Mouse (Mus musculus): ENCODE results near the gene Ofcc1. TPM values are rescaled to one million over a fixed set of nuclear protein-coding genes. Genes with fewer than 3 reads are reported as not detected.

The Ofcc1 gene
- polyA plus RNA-seq, 1 experiment from 2014 or later: not detected

DNA sequence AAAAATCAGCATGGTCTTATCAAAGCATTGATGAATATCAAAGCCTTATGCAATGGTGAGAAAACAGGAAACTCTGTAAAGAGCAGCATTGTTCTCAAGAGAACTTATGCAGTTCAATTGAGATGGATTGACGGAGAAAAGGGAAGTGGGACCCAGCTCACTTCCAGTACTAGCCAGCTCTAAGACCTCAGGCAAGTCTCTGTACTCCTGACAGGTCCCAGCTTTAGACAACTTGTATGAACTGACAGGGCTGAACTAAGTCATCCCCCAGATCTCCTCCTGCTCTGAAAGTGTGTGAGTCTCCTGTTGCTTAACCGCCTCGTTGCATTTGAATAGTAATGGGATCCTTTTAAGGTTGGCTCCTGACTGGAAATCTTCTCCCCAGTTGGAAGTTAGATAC lies 225.2 kb downstream of the Ofcc1 start:
- H3K4me3 ChIP-seq (ENCODE audit: inconsistent target): no peak overlapping the region
- H3K36me3 ChIP-seq (ENCODE audit: inconsistent target): no peaks in the 10 kb centered on the region
- no peaks in the 10 kb centered on the region for H3K79me2 ChIP-seq (ENCODE audit: inconsistent target)
- no peak overlapping the region for H3K27ac ChIP-seq
- 18% methylated on average over 3 of the region's 3 CpGs for WGBS (ENCODE audit: missing documents)

DNA sequence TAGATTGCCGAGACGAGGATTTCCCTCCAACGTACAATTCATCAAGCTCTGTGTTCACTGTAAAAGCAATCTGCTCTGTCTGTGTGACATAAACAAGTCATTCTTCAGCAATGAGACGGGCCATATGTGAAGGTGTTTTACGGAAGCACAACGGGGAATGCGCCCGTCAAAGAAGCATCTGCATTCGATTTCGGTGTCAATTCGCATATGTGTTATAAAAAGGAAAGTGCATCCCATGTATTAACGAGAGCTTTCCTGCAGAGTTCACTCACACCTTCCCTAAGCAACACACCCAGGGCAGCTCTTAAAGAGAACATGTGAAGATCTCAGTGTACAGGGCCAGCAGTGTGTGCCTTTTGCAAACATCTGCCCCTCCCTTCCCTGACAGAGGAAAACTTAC lies 225.6 kb downstream of the Ofcc1 start:
- no peak overlapping the region for H3K4me3 ChIP-seq (ENCODE audit: inconsistent target)
- H3K79me2 ChIP-seq (ENCODE audit: inconsistent target): no peaks in the 10 kb centered on the region
- H3K36me3 ChIP-seq (ENCODE audit: inconsistent target): no peaks in the 10 kb centered on the region
- 61% methylated on average over 5 of the region's 12 CpGs for WGBS (ENCODE audit: missing documents)
- no peak overlapping the region for H3K27ac ChIP-seq

DNA sequence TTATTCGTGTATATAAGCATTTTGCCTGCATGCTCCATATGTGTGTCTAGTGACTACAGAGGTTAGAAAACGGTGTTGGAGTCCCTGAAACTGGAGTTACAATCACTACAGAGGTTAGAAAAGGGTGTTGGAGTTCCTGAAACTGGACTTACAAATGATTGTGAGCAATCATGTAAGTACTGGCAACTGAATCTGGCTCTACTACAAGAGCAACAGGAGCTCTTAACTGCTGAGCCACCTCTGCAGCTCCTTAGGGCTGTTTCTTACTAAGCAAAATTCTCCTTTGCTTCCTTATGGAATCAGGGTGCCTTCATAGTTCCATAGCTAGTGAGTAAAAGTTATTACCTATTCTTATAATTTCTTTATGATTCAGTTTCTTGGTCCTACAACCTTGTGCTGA lies 237.4 kb downstream of the Ofcc1 start:
- Histone ChIP-seq H3K4me3 (ENCODE audit: inconsistent target) (no peak overlapping the region), H3K36me3 (ENCODE audit: inconsistent target) (no peaks in the 10 kb centered on the region)
- WGBS (ENCODE audit: missing documents): 88% methylated on average over 2 of the region's 2 CpGs

DNA sequence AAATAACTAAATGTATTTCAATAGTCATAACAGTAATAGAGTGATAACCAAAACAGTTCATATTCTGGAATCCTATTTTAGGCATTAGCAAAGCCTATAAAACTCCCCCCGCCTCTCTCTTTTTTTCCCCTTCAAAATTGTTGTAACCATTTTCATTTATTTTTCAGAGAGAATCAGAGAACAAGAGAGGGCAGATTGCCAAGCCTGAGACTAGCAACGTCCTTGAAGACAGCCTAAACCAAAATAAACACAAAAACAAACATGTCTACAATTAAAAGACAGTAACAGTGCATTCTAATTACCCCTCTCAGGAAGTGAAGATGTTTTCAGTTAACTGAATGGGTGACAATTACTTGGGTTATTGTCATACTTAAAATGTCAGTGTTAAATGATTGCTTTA lies 248.9 kb downstream of the Ofcc1 start:
- Histone ChIP-seq H3K27ac (no peak overlapping the region), H3K36me3 (ENCODE audit: inconsistent target) (no peaks in the 10 kb centered on the region), H3K79me2 (ENCODE audit: inconsistent target) (no peaks in the 10 kb centered on the region), H3K4me3 (ENCODE audit: inconsistent target) (no peak overlapping the region)
- WGBS (ENCODE audit: missing documents): 58% methylated on average over 2 of the region's 2 CpGs

More for the DNA sequence above, 237.4 kb downstream of the Ofcc1 start:
- Histone ChIP-seq H3K79me2 (ENCODE audit: inconsistent target) (no peaks in the 10 kb centered on the region), H3K27ac (no peak overlapping the region)

DNA sequence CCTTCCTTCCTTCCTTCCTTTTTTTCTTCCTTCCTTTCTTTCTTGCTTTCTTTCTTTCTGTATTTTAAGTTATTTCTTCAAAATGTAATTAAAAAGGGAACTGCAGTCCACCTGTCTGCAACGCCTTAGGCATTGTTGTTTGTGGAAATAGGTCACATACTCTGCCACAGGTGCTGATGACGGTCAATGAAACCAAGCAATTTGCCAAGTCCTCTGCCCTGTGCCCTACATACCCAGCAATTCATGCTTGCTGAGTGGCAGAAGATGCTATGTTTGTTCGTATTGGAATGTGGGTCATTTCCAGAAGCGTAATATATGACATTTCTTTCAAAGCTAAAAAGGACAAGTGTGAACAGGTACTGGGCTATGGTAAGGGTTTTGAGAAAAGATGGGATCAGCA lies 285.0 kb downstream of the Ofcc1 start:
- H3K27ac ChIP-seq: no peak overlapping the region
- no peaks in the 10 kb centered on the region for H3K36me3 ChIP-seq (ENCODE audit: inconsistent target)
- WGBS (ENCODE audit: missing documents): 100% methylated on average over 4 of the region's 4 CpGs
- no peaks in the 10 kb centered on the region for H3K79me2 ChIP-seq (ENCODE audit: inconsistent target)
- H3K4me3 ChIP-seq (ENCODE audit: inconsistent target): no peak overlapping the region

DNA sequence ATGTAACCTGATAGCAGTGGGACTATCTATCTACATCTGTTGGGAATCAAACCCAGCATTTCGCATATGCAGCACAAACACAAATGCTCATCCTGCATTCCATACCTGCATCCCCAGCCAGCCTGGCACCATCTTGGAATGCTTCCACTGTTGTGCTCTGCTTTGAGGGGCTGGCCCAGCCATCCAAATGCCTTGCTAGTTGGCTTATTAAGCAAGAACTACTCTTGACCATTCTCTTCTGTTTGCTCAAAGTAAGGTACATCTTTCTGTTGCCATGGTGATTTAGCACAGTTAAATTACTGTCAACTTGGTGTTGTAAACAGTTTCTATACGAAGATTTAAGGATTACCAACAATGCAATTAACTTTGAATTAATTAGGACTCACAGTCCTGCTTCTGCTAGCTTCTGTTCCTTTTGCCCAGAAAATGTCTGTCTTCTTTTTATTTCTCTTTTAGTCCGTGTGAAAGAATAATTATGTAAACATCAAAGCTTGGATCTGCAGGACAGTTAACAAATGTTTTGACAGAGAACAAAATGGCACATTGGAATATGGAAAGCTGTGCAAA lies 286.3 kb downstream of the Ofcc1 start:
- H3K79me2 ChIP-seq (ENCODE audit: inconsistent target): no peaks in the 10 kb centered on the region
- no peak overlapping the region for H3K27ac ChIP-seq
- no peak overlapping the region for H3K4me3 ChIP-seq (ENCODE audit: inconsistent target)
- 81% methylated on average over 3 of the region's 3 CpGs for WGBS (ENCODE audit: missing documents)
- H3K36me3 ChIP-seq (ENCODE audit: inconsistent target): no peaks in the 10 kb centered on the region

DNA sequence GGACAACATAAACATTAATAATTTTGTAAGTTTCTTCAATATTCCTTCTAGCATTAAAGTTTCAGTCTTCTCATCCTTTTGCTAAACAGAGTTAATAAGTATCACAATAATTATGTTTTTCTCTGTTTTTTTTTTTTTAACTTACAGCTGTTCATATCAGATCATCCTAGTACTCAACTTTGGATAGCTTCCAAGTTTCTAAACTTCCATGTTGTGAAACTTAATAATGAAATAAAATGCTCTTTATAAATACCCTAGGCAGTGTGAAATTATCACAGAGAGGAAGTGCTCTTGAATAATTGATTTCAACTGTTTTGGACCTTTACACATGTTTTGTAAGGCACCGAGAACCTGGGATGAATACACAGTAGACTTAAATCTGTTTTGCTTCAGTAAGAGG lies 291.2 kb downstream of the Ofcc1 start:
- H3K79me2 ChIP-seq (ENCODE audit: inconsistent target): no peaks in the 10 kb centered on the region
- WGBS (ENCODE audit: missing documents): 93% methylated on average over 1 of the region's 1 CpGs
- no peak overlapping the region for H3K27ac ChIP-seq
- no peaks in the 10 kb centered on the region for H3K36me3 ChIP-seq (ENCODE audit: inconsistent target)
- H3K4me3 ChIP-seq (ENCODE audit: inconsistent target): no peak overlapping the region

DNA sequence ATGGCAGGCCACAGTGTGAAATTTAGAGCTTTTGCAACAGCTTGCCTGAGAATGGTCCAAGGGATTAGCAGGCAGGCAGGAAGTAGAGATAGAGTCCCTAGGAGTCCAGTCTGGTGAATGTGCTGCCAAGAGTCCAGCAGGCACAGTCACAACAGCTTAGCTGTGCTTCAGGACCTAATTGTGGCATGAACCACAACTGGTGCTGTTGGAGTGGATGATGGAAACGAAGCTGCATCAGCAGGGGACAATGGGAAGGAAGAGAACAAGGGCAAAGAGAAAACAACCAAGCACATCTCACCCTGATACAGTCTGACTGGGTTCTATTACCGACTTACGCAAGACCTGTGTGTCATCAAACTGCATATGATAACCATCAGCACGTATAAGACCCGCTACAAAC lies 300.0 kb downstream of the Ofcc1 start:
- Histone ChIP-seq H3K4me3 (ENCODE audit: inconsistent target) (no peak overlapping the region), H3K36me3 (ENCODE audit: inconsistent target) (no peaks in the 10 kb centered on the region), H3K27ac (no peak overlapping the region), H3K79me2 (ENCODE audit: inconsistent target) (no peaks in the 10 kb centered on the region)
- 71% methylated on average over 5 of the region's 5 CpGs for WGBS (ENCODE audit: missing documents)

DNA sequence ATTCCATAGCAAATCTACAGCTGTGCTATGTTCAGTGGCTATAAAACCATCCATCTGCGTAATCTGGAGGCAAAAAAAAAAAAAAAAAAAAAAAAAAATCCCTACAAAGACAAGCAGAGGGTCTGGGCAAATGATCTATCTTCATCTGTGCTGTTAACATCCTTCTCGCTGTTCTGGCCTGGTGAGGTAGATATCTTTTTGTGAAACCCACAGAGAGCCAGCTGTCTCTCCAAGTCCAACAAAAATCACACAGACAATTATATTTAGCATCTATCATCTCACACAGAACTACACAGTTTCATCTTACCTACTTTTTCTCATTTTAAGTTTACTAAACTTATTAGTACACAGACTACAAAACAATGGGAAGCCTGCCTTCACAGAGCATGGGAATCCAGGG lies 323.4 kb downstream of the Ofcc1 start:
- Histone ChIP-seq H3K79me2 (ENCODE audit: inconsistent target) (no peaks in the 10 kb centered on the region), H3K36me3 (ENCODE audit: inconsistent target) (no peaks in the 10 kb centered on the region), H3K27ac (no peak overlapping the region), H3K4me3 (ENCODE audit: inconsistent target) (no peak overlapping the region)
- WGBS (ENCODE audit: missing documents): 94% methylated on average over 2 of the region's 2 CpGs

DNA sequence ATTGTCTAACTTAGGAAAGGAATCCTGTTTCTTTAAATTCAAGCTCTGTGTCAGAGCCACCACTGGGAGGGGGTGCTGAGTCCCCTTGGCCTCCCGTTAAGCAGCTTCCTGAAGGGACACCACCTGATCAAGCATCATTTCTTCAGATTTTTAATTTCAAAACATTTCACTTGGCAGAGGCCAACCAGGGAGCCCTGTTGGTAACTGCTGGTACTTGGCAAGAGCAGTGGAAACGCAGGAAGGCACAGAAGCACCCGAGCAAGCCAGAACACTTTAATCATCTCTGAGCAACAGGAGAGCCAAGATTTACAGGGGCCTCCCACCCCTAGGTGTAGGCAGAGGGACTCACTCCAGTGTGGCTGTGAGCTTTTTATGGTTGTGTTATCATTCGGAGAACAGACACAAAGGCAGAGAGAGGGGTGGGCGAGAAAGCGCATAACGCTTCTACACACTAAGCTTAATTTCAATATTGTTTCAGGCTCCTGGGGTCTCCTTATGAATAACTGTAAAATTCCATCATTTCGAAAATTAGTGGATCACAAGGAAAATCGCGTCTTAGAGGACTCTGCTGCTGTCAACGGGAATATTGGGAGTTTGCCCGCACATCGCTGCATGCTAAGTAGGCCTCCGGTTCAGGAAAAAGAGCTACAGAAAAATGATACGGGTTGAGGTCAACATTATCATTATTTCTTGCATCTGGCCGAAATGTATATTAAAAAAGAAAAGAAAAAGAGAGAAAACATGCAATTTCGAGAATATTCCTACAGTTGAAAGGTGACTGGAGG lies 324.1 kb downstream of the Ofcc1 start:
- 90% methylated on average over 17 of the region's 17 CpGs for WGBS (ENCODE audit: missing documents)
- Histone ChIP-seq H3K36me3 (ENCODE audit: inconsistent target) (no peaks in the 10 kb centered on the region), H3K79me2 (ENCODE audit: inconsistent target) (no peaks in the 10 kb centered on the region), H3K27ac (no peak overlapping the region), H3K4me3 (ENCODE audit: inconsistent target) (no peak overlapping the region)

DNA sequence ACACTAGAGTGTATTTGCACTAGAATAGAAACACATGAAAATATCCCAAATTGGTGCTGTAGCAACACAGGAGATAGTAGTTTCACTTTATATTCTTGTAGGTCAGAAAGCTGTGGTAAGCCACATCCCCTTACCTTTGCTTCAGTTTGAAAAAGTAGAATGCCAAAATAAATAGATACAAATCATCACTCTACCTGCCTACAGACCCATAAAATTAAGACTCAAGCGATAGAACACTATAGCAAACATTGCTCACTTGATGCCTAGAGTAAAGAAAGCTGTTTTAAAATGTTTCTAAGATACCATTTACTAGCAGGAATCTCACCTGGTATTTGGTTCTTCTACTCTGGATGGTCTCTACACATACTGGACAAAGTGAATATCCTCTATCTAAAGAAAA lies 331.8 kb downstream of the Ofcc1 start:
- H3K36me3 ChIP-seq (ENCODE audit: inconsistent target): no peaks in the 10 kb centered on the region
- 79% methylated on average over 1 of the region's 1 CpGs for WGBS (ENCODE audit: missing documents)
- no peak overlapping the region for H3K27ac ChIP-seq
- no peaks in the 10 kb centered on the region for H3K79me2 ChIP-seq (ENCODE audit: inconsistent target)
- no peak overlapping the region for H3K4me3 ChIP-seq (ENCODE audit: inconsistent target)

DNA sequence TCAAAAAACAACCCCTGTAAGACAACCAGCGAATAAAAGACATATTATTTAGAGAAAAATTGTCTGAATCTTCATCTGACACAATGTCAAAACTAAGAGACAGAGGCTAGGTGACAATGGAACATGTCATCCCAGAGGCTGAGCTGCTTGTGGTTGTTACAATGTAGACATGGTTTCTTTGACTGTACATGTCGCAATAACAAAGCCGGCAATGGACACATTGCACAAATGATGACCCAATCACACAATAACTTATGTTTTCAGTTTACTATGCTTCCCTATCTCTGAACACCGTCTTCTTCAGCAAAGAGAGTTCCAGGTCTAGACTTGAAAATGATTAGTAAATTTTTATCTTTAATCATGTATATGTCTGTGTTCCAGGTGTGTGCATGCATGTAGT lies 332.4 kb downstream of the Ofcc1 start:
- WGBS (ENCODE audit: missing documents): 64% methylated on average over 4 of the region's 4 CpGs
- H3K4me3 ChIP-seq (ENCODE audit: inconsistent target): no peak overlapping the region
- no peak overlapping the region for H3K27ac ChIP-seq
- no peaks in the 10 kb centered on the region for H3K36me3 ChIP-seq (ENCODE audit: inconsistent target)
- no peaks in the 10 kb centered on the region for H3K79me2 ChIP-seq (ENCODE audit: inconsistent target)

DNA sequence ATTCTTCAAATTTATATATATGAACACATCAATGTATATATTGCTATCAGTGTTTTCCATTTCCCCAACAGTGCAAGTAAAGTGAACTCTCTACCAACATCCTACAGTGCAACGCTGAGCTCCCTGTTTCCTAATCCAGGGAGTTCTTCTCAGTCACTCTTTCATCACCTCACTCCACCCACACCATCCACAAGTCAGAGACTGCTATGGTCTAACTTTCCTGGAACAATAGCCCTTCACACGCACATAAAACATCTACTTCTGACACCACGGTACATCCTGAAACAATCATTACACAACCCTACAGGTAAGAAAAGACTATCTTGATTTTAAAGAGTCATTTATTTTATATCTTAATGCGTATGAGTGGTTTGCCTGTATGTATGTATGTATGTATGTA lies 335.4 kb downstream of the Ofcc1 start:
- H3K27ac ChIP-seq: no peak overlapping the region
- 88% methylated on average over 3 of the region's 4 CpGs for WGBS (ENCODE audit: missing documents)
- H3K36me3 ChIP-seq (ENCODE audit: inconsistent target): no peaks in the 10 kb centered on the region
- no peak overlapping the region for H3K4me3 ChIP-seq (ENCODE audit: inconsistent target)
- no peaks in the 10 kb centered on the region for H3K79me2 ChIP-seq (ENCODE audit: inconsistent target)

DNA sequence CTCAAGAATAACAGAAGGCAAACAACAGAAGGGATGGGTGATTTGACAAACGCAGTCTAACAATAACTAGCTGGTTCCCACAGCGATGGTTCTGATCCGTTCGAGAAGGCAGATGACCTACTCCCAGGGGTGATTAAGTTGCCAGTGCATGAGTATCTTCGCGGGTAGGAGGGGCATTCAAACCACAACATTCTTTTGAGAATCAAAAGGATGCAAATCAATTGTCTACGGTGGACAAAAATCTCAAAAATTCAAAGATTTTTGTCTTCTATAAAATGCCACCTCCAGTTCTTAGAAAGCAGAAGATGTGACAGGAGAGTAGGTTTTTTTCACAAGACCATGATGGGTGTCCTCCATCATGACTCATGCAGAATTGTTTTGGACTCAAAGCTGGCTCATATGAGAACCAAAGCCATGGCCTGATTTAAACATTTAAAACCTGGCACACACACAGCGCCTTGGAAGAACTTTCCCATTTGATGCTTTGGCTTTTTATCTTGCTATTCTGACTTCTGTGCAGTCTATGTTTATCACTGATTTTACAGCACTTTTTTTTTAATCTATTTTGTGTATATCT lies 338.0 kb downstream of the Ofcc1 start:
- 92% methylated on average over 6 of the region's 8 CpGs for WGBS (ENCODE audit: missing documents)
- Histone ChIP-seq H3K79me2 (ENCODE audit: inconsistent target) (no peaks in the 10 kb centered on the region), H3K27ac (no peak overlapping the region), H3K36me3 (ENCODE audit: inconsistent target) (no peaks in the 10 kb centered on the region), H3K4me3 (ENCODE audit: inconsistent target) (no peak overlapping the region)

DNA sequence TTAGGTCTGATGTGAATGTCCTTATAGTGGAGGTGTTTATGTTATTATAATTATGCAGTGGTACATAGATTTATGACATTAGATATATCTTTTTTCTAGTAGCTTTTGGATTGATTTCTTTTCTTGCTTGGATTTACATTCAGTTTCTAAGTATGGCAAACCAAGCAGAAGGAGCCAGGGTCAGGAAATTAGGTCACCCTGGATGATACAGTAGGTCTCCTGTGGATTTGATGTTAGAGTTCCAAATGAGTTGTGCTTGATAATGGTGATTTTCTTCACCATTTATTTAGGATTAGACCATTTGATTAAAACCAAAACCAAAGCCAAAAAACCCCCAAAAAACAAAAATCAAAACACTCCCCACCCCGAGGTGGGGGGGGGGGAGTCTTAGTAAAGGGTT lies 338.6 kb downstream of the Ofcc1 start:
- H3K27ac ChIP-seq: no peak overlapping the region
- WGBS (ENCODE audit: missing documents): no CpG with 5 or more reads among the region's 1 CpGs
- H3K4me3 ChIP-seq (ENCODE audit: inconsistent target): no peak overlapping the region
- H3K79me2 ChIP-seq (ENCODE audit: inconsistent target): no peaks in the 10 kb centered on the region
- no peaks in the 10 kb centered on the region for H3K36me3 ChIP-seq (ENCODE audit: inconsistent target)

Measured in macrophage (primary cell).